Mouse (Mus musculus) lung, postnatal 0 days (tissue): ENCODE results near the gene Gm8212.
"Not testable (repeated sequence)": the region's sequence is repeated elsewhere in the genome, so short reads cannot be mapped to it uniquely, and the experiment has no call there.

Source experiments
- CTCF ChIP-seq: IDR thresholded peaks from 2 replicates; pipeline ENCODE4 v1.5.1; 2016; ENCODE audit warnings: antibody characterized with exemption, mild to moderate bottlenecking
- EP300 ChIP-seq: IDR thresholded peaks from 2 replicates; pipeline ENCODE4 v1.6.1; 2016; ENCODE audit warnings: antibody characterized with exemption, mild to moderate bottlenecking, control low read depth

DNA sequence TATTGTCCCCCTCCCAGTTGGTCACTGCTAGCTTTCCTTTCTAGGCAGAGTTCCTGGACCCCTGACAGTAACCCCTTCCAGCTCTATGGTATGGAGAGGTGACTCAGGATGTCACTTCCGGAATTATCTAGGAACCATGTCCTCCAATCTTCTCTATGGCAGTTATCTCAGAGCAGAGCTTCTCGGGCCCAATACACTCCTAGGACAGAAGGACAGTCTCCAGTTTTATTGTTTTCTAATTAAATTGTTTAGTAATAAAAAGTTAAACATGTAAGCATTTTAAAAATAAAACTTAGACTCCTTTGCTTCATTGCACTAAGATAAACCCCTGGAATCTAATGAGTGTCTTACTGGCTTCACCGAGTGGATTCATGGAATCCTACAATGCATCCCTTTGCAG, 15.7 kb downstream of the Gm8212 start, which contains the start of gene 4930503E14Rik:
- not testable (repeated sequence) for TF ChIP-seq CTCF, EP300
